Mouse (Mus musculus): ENCODE results near the gene Ppm1g. TPM values are rescaled to one million over a fixed set of nuclear protein-coding genes. Genes with fewer than 3 reads are reported as not detected.

Gene Ppm1g
- 102 and 107 TPM in 2 replicates for polyA plus RNA-seq (2014; fragmentation: Nextera tagmentation; extraction: Ambion mirVana)

DNA sequence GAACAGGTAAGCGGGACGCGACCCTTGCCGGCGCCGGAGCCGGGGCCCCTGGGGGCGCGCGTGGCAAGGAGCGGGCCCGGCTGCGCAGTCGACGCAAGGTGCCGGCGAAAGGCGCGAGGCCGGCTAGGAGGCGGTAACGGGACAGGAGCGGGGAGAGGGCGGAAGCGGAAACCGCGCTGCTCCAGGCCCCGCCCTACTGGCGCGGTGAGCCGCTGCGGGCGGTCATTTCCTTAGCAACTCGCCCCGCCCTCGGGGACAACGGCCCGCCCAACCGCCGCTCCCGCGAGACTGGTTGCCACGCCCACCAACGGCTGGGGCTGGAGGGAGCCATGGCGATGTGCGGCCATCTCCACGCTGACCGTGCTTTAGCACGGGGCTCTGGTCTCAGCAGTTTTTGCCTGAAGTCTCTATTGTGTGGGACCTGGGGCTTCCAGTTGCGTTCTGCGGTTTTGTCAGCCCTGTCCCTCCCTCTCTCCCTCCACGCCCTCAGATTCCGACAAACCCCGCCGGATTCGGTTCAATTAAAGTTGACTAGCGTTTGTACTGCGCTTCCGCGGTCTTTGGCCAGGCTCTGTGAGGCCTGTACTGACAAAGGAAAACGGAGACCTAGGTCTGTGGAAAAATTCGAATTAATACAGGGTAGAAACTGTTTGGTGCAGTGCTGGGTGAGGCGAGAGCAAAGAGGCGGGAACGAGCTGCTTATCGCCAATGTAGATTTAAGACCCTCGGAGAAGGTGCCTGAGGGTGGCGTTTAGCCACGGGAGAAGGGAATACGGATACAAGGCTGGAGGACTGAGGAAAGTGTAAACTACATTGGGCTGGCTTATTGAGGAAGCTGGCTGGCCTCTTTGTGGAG lies at the start of gene Ppm1g:
Ppm1g (minus strand) TSS at position 240 of the 856 bp plus-strand sequence.
- no peaks in the 10 kb centered on the region for H3K9me3 ChIP-seq (ENCODE audit: control insufficient read depth, low read length)
- peak; percentile 97 for DNase-seq (ENCODE audit: low spot score)
- peak; percentile 96 for ATAC-seq (ENCODE audit: low read depth)
- H3K36me3 ChIP-seq (ENCODE audit: control insufficient read depth, insufficient read depth, low read length), result no peaks in the 10 kb centered on the region
- no peaks in the 10 kb centered on the region for H3K27me3 ChIP-seq (replicated peaks; ENCODE audit: control insufficient read depth, insufficient read depth, low read length)
- H3K4me1 ChIP-seq (ENCODE audit: control insufficient read depth, insufficient read depth, low read length), result no peaks in the 10 kb centered on the region
- peak within 1 kb of the TSS; percentile 87 for H3K9ac ChIP-seq (ENCODE audit: low read depth, low read length)
- H3K27ac ChIP-seq (replicated peaks; ENCODE audit: low read depth, low read length), result peak within 1 kb of the TSS; percentile 92
- 1% methylated on average over 28 of the region's 70 CpGs for WGBS
- peak within 1 kb of the TSS; percentile 100 for H3K4me3 ChIP-seq (ENCODE audit: low read depth, low read length)
- H3K4me2 ChIP-seq (ENCODE audit: low read depth, low read length), result peak within 1 kb of the TSS; percentile 77

DNA sequence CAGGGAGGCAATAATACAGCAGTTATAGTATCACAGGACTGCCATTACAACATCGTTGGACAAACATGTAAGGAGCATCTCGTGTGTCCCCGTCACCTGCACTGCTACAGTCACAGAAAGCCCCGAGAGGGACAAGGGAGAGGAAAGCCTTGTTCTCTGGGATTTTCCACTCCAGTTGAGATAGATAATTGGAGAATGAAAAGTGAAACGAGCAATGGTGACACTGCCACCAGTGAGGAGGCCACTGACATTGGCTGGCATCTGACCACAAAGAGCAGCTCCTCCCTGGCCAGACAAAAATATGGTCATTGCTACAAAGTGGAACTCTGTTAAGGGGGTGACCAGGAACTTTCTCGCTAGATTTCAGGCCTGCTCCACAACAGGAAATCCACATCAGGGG lies 47.2 kb upstream of the Ppm1g start:
- Histone ChIP-seq H3K4me3 (ENCODE audit: low read depth, low read length) (no peak overlapping the region), H3K4me2 (ENCODE audit: low read depth, low read length) (no peak overlapping the region), H3K27ac (replicated peaks; ENCODE audit: low read depth, low read length) (no peak overlapping the region), H3K36me3 (ENCODE audit: control insufficient read depth, insufficient read depth, low read length) (peaks cover 94% of the 10 kb centered on the region), H3K9me3 (ENCODE audit: control insufficient read depth, low read length) (no peaks in the 10 kb centered on the region), H3K9ac (ENCODE audit: low read depth, low read length) (no peak overlapping the region), H3K4me1 (ENCODE audit: control insufficient read depth, insufficient read depth, low read length) (no peaks in the 10 kb centered on the region), H3K27me3 (replicated peaks; ENCODE audit: control insufficient read depth, insufficient read depth, low read length) (no peaks in the 10 kb centered on the region)
- 83% methylated on average over 6 of the region's 6 CpGs for WGBS
- ATAC-seq (ENCODE audit: low read depth) (no peak), DNase-seq (ENCODE audit: low spot score) (no peak)

DNA sequence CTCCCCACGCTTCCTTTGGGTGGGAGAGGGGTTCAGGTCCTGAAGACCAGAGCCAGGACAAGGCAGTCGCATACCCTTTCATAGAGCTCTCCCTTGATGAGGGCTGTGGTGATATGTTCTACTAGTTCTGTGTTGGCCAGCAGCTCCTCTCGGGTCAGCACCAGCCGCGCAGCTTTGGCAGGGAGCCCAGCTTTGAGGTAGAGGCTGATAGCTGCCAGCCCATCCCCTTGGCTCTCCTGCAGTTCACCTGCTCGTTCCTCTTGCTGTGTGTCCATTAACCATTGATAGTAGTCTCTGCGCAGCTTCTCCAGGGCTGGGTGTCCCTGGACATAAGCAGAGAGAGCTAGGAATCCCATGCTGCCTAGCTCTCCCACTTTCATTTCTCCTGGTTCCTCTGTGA lies 45.6 kb upstream of the Ppm1g start:
- 83% methylated on average over 7 of the region's 7 CpGs for WGBS
- no peak for DNase-seq (ENCODE audit: low spot score)
- no peak for ATAC-seq (ENCODE audit: low read depth)
- H3K9ac ChIP-seq (ENCODE audit: low read depth, low read length), result no peak overlapping the region
- peaks cover 93% of the 10 kb centered on the region for H3K36me3 ChIP-seq (ENCODE audit: control insufficient read depth, insufficient read depth, low read length)
- H3K4me2 ChIP-seq (ENCODE audit: low read depth, low read length), result no peak overlapping the region
- H3K27me3 ChIP-seq (replicated peaks; ENCODE audit: control insufficient read depth, insufficient read depth, low read length), result no peaks in the 10 kb centered on the region
- H3K4me1 ChIP-seq (ENCODE audit: control insufficient read depth, insufficient read depth, low read length), result no peaks in the 10 kb centered on the region
- no peak overlapping the region for H3K27ac ChIP-seq (replicated peaks; ENCODE audit: low read depth, low read length)
- H3K9me3 ChIP-seq (ENCODE audit: control insufficient read depth, low read length), result no peaks in the 10 kb centered on the region
- H3K4me3 ChIP-seq (ENCODE audit: low read depth, low read length), result no peak overlapping the region

DNA sequence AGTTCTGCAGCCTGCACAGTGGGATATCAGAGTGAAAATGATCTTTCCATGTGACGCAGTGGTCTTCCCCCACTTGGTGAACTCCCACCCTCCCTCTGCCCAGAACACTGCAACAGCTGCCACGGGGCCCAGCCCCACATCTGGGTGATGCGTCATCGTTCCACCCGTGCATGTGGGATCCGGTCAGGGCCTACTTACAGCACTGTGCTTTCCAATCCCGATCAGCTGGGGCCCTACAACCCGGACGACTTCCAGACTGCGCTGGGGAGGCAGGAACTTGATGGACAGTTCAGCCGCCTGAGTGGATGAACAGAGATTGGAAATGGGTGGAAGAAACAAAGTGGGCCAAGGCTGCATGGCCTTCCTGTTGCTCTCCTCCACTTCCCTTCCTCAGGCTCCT lies 37.1 kb upstream of the Ppm1g start:
- H3K27ac ChIP-seq (replicated peaks; ENCODE audit: low read depth, low read length), result no peak overlapping the region
- H3K36me3 ChIP-seq (ENCODE audit: control insufficient read depth, insufficient read depth, low read length), result peaks cover 82% of the 10 kb centered on the region
- H3K27me3 ChIP-seq (replicated peaks; ENCODE audit: control insufficient read depth, insufficient read depth, low read length), result no peaks in the 10 kb centered on the region
- ATAC-seq (ENCODE audit: low read depth) (no peak), DNase-seq (ENCODE audit: low spot score) (no peak)
- 87% methylated on average over 10 of the region's 11 CpGs for WGBS
- no peak overlapping the region for H3K9ac ChIP-seq (ENCODE audit: low read depth, low read length)
- no peaks in the 10 kb centered on the region for H3K9me3 ChIP-seq (ENCODE audit: control insufficient read depth, low read length)
- H3K4me1 ChIP-seq (ENCODE audit: control insufficient read depth, insufficient read depth, low read length), result peaks cover 8% of the 10 kb centered on the region
- no peak overlapping the region for H3K4me3 ChIP-seq (ENCODE audit: low read depth, low read length)
- no peak overlapping the region for H3K4me2 ChIP-seq (ENCODE audit: low read depth, low read length)

DNA sequence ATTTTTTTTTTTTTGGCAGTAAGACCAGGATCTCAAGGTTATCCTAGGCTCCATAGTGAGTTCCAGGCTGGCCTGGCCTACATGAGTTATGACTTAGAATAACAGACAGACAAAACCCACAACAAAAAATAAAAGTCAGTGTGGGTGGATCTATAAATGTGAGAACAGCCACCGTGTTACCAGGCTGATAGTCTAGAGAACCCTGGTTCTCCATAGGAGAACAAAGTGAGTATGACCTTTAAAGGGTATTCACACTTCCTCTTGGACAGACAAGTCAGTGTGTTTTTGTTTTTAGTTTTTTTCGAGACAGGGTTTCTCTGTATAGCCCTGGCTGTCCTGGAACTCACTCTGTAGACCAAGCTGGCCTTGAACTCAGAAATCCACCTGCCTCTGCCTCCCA lies 35.5 kb upstream of the Ppm1g start:
- Histone ChIP-seq H3K27ac (replicated peaks; ENCODE audit: low read depth, low read length) (no peak overlapping the region), H3K9me3 (ENCODE audit: control insufficient read depth, low read length) (no peaks in the 10 kb centered on the region), H3K4me3 (ENCODE audit: low read depth, low read length) (no peak overlapping the region), H3K4me2 (ENCODE audit: low read depth, low read length) (no peak overlapping the region), H3K36me3 (ENCODE audit: control insufficient read depth, insufficient read depth, low read length) (peaks cover 84% of the 10 kb centered on the region), H3K9ac (ENCODE audit: low read depth, low read length) (no peak overlapping the region), H3K4me1 (ENCODE audit: control insufficient read depth, insufficient read depth, low read length) (peaks cover 22% of the 10 kb centered on the region), H3K27me3 (replicated peaks; ENCODE audit: control insufficient read depth, insufficient read depth, low read length) (no peaks in the 10 kb centered on the region)
- WGBS, result 86% methylated on average over 2 of the region's 2 CpGs
- ATAC-seq (ENCODE audit: low read depth) (no peak), DNase-seq (ENCODE audit: low spot score) (no peak)

DNA sequence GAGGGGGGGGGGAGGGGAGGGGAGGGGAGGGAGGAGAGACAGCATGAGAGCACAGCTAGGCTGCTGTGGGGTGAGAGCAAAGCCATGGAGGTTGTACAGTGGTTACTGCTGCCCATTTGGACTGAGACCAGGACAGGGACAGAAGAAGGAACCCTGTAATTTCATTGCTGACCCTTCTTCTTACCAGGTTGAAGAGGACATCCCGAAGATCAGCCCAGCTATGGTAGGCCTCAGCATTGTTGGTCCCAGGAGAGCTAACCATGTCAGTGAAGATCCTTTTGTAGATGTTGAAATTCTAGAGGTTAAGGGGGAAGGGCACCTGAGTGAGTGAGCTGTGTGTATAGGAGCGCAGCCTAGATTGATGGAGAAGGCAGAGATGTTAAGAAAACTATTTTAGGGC lies 34.9 kb upstream of the Ppm1g start:
- no peak overlapping the region for H3K4me2 ChIP-seq (ENCODE audit: low read depth, low read length)
- ATAC-seq (ENCODE audit: low read depth), result no peak
- H3K4me3 ChIP-seq (ENCODE audit: low read depth, low read length), result no peak overlapping the region
- DNase-seq (ENCODE audit: low spot score), result no peak
- H3K4me1 ChIP-seq (ENCODE audit: control insufficient read depth, insufficient read depth, low read length), result peaks cover 23% of the 10 kb centered on the region
- H3K9ac ChIP-seq (ENCODE audit: low read depth, low read length), result no peak overlapping the region
- peaks cover 85% of the 10 kb centered on the region for H3K36me3 ChIP-seq (ENCODE audit: control insufficient read depth, insufficient read depth, low read length)
- no peak overlapping the region for H3K27ac ChIP-seq (replicated peaks; ENCODE audit: low read depth, low read length)
- H3K27me3 ChIP-seq (replicated peaks; ENCODE audit: control insufficient read depth, insufficient read depth, low read length), result no peaks in the 10 kb centered on the region
- H3K9me3 ChIP-seq (ENCODE audit: control insufficient read depth, low read length), result no peaks in the 10 kb centered on the region
- WGBS, result 92% methylated on average over 2 of the region's 2 CpGs

DNA sequence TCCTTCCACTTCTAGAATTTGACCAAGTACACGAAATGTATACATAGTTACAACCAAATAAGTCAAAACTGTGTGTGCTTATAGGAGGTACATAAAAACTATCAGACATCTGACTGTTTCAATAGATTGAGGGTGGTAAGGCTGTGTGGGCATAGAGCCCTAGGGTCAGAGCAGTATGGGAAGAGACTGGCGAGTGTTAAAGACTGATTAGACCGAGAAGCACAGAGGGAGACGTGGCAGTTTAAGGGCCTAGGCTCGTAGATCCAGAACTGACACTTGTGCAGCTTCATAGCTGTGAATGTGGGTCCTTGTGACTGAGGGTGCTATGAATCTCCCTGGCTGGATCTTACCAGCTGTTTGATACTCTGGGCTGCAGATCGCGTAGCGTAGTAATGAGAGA lies 34.4 kb upstream of the Ppm1g start:
- Histone ChIP-seq H3K9me3 (ENCODE audit: control insufficient read depth, low read length) (no peaks in the 10 kb centered on the region), H3K4me3 (ENCODE audit: low read depth, low read length) (no peak overlapping the region), H3K4me2 (ENCODE audit: low read depth, low read length) (no peak overlapping the region), H3K27me3 (replicated peaks; ENCODE audit: control insufficient read depth, insufficient read depth, low read length) (no peaks in the 10 kb centered on the region), H3K4me1 (ENCODE audit: control insufficient read depth, insufficient read depth, low read length) (peaks cover 23% of the 10 kb centered on the region), H3K9ac (ENCODE audit: low read depth, low read length) (no peak overlapping the region), H3K27ac (replicated peaks; ENCODE audit: low read depth, low read length) (no peak overlapping the region), H3K36me3 (ENCODE audit: control insufficient read depth, insufficient read depth, low read length) (peaks cover 85% of the 10 kb centered on the region)
- ATAC-seq (ENCODE audit: low read depth) (no peak), DNase-seq (ENCODE audit: low spot score) (no peak)
- WGBS, result 91% methylated on average over 8 of the region's 8 CpGs

DNA sequence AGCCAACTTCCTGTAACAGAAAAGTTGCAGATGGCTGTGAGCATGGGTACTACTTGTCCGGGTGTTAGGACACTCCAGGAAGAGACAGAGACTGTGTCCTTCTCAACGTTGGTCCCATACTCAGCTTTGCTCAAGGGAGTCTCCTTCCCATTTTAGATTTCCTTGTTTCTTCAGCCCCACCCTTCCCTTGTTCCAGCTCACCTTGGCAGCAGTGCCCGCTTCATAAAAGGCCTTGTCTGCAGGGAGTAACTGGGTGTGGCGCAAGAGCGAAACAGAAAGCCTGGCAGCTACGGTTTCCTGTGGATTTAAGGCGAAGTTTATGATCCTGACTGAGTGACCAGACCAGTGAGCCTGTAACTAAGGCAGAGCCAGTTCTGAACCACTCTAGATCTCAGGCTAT lies 34.0 kb upstream of the Ppm1g start:
- Histone ChIP-seq H3K4me1 (ENCODE audit: control insufficient read depth, insufficient read depth, low read length) (peaks cover 23% of the 10 kb centered on the region), H3K27me3 (replicated peaks; ENCODE audit: control insufficient read depth, insufficient read depth, low read length) (no peaks in the 10 kb centered on the region), H3K9ac (ENCODE audit: low read depth, low read length) (no peak overlapping the region), H3K4me3 (ENCODE audit: low read depth, low read length) (no peak overlapping the region), H3K27ac (replicated peaks; ENCODE audit: low read depth, low read length) (no peak overlapping the region), H3K4me2 (ENCODE audit: low read depth, low read length) (no peak overlapping the region), H3K9me3 (ENCODE audit: control insufficient read depth, low read length) (no peaks in the 10 kb centered on the region), H3K36me3 (ENCODE audit: control insufficient read depth, insufficient read depth, low read length) (peaks cover 86% of the 10 kb centered on the region)
- DNase-seq (ENCODE audit: low spot score), result peak; percentile 15
- no peak for ATAC-seq (ENCODE audit: low read depth)
- 77% methylated on average over 7 of the region's 7 CpGs for WGBS

DNA sequence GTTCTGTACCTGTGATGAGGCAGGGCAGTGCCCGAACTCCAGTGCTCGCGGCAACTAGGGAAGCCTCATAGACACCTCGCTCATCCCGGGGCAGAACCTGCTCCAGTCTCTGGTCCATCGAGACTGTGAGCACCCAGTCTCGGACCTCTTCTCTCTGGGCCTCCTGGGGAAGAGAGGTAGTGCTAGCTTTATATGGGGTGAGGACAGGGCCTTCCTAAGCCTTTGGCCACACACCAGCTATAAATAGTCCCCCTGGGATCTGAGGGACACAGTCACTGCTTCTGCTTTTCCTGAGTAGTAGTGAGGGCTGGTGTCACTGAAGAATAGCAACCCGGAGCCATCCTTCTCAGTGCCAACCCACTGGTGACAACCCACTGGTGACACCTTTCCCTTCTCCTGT lies 33.3 kb upstream of the Ppm1g start:
- Histone ChIP-seq H3K4me3 (ENCODE audit: low read depth, low read length) (no peak overlapping the region), H3K4me2 (ENCODE audit: low read depth, low read length) (no peak overlapping the region), H3K4me1 (ENCODE audit: control insufficient read depth, insufficient read depth, low read length) (peaks cover 23% of the 10 kb centered on the region), H3K9ac (ENCODE audit: low read depth, low read length) (0 out of 2 replicates have a peak overlapping the region, but pooled peaks have one; percentile 0), H3K27me3 (replicated peaks; ENCODE audit: control insufficient read depth, insufficient read depth, low read length) (no peaks in the 10 kb centered on the region), H3K27ac (replicated peaks; ENCODE audit: low read depth, low read length) (peak overlapping the region; percentile 5; the same call in 1 of the 2 replicates), H3K36me3 (ENCODE audit: control insufficient read depth, insufficient read depth, low read length) (peaks cover 85% of the 10 kb centered on the region), H3K9me3 (ENCODE audit: control insufficient read depth, low read length) (no peaks in the 10 kb centered on the region)
- WGBS, result 93% methylated on average over 8 of the region's 8 CpGs
- no peak for DNase-seq (ENCODE audit: low spot score)
- ATAC-seq (ENCODE audit: low read depth), result no peak
